Mouse (Mus musculus) ES-Bruce4 (cell line): ENCODE measurements around the gene Hist1h4n.
"Not testable (repeated sequence)": the region's sequence is repeated elsewhere in the genome, so short reads cannot be mapped to it uniquely, and the experiment has no call there.

Experiments
- CTCF ChIP-seq: IDR thresholded peaks from one replicate; pipeline ENCODE4 v1.8.1; 2011; ENCODE audit warnings: low read depth, low read length
- EP300 ChIP-seq: IDR thresholded peaks from 2 replicates; pipeline ENCODE4 v1.6.1; 2011; ENCODE audit warnings: low read depth, low read length; ENCODE audit not compliant: insufficient read depth

DNA sequence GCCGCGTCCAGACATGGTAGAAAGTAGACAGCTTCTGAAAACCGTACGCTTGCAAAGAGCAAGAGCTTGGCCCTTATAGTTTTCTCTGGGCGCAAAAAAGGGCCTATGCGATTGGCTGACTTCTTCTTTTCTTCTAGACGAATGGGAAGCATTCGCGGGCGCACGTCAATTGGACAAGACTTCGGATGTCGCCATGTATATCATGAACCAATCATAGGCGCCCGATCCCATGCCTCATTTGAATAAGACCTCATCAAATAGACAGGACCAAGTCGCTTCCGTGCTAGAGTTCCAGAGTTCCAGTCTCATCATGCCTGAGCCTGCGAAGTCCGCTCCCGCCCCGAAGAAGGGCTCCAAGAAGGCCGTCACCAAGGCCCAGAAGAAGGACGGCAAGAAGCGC lies 1.5 kb upstream of the Hist1h4n start, which contains the start of the genes Hist1h2ap and Hist1h2br:
- not testable (repeated sequence) for TF ChIP-seq CTCF, EP300
